Mouse (Mus musculus): ENCODE measurements around the gene Abhd14a. TPM values are rescaled to one million over a fixed set of nuclear protein-coding genes. Genes with fewer than 3 reads are reported as not detected.

Abhd14a gene
- polyA plus RNA-seq, 1 experiment from 2014 or later, result 51.7 TPM

GRCm38 (mm10) chr9:106467746-106468145 lies 20.3 kb upstream of the Abhd14a start:
- Histone ChIP-seq H3K9me3 (no peaks in the 10 kb centered on the region), H3K4me1 (replicated peaks) (peaks cover 40% of the 10 kb centered on the region), H3K27ac (no peak overlapping the region), H3K9ac (no peak overlapping the region), H3K27me3 (no peaks in the 10 kb centered on the region), H3K36me3 (peaks cover 18% of the 10 kb centered on the region), H3K4me3 (no peak overlapping the region), H3K4me2 (no peak overlapping the region)
- ATAC-seq (ENCODE audit: low FRiP score), result no peak
- WGBS, result 83% methylated on average over 7 of the region's 7 CpGs

DNA sequence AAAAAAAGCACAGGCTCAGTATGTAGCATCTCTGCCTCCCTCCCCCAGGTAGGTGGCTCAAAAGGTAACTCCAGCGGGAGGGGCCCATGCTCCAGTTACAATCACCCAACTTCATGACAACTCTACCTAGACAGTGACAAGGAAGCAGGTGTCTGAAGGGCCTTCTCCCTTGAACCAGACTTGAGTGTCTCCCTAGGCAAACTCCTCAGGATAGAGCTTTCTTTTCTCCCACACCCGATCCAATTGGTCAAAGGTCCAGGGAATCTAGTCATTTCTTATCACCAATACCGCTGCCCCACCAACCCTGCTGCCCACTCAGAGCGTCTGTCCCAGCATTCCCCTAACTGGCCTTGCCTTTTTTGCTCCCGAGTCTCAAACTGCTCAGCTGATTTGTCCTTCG lies 19.2 kb upstream of the Abhd14a start:
- Histone ChIP-seq H3K4me1 (replicated peaks) (peaks cover 33% of the 10 kb centered on the region), H3K9me3 (no peaks in the 10 kb centered on the region), H3K27ac (no peak overlapping the region), H3K4me3 (no peak overlapping the region), H3K9ac (no peak overlapping the region), H3K36me3 (peaks cover 28% of the 10 kb centered on the region), H3K27me3 (no peaks in the 10 kb centered on the region), H3K4me2 (no peak overlapping the region)
- no peak for ATAC-seq (ENCODE audit: low FRiP score)
- WGBS, result 89% methylated on average over 6 of the region's 6 CpGs

DNA sequence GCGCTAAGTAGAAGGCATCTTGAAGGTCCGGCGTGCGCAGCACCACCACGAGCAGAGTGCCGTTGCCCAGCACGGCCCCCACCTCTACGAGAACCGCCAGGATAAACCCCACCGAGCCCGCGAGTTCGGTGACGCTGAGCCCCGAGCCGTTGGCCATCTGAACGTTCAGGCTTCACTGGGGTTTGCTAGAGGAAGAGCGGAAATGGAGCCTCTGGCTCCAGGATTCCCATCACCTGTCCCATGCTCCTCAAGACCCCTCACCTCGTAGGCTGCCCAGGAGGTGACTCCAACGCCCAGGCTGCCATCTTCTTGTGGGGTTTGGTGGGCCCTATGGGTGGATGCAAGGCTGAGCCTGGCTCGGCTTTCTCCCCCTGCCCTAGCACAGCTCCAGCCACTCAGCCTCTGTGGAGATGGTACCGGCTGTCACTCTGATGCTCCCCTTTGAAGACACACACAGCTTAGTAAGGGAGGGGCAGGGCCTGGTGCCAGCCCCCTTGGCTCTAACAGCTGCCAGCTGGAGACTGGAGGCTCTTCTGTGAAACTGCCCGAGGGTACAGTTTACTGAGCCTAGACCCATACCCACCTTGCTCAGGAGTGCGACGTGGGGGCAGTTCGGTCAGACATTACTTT lies 18.2 kb upstream of the Abhd14a start, which contains the start of gene Gpr62:
Gene Gpr62 (minus strand): TSS at position 368 of the 630 bp plus-strand sequence.
- peak; percentile 50 for ATAC-seq (ENCODE audit: low FRiP score)
- 25% methylated on average over 26 of the region's 26 CpGs for WGBS
- peaks cover 38% of the 10 kb centered on the region for H3K36me3 ChIP-seq

GRCm38 (mm10) chr9:106464751-106465541 lies 17.5 kb upstream of the Abhd14a start:
- Histone ChIP-seq H3K27me3 (no peaks in the 10 kb centered on the region), H3K27ac (peak overlapping the region; percentile 88), H3K4me2 (peak overlapping the region; percentile 89), H3K4me1 (replicated peaks) (peaks cover 37% of the 10 kb centered on the region), H3K36me3 (peaks cover 45% of the 10 kb centered on the region), H3K9me3 (no peaks in the 10 kb centered on the region), H3K9ac (peak overlapping the region; percentile 82), H3K4me3 (peak overlapping the region; percentile 51)
- 2% methylated on average over 88 of the region's 99 CpGs for WGBS
- peak; percentile 80 for ATAC-seq (ENCODE audit: low FRiP score)

More for the DNA sequence above, 18.2 kb upstream of the Abhd14a start, which contains the start of gene Gpr62:
- peak within 1 kb of the TSS; percentile 51 for H3K4me3 ChIP-seq
- H3K27me3 ChIP-seq, result no peaks in the 10 kb centered on the region
- peak within 1 kb of the TSS; percentile 82 for H3K9ac ChIP-seq
- peaks cover 30% of the 10 kb centered on the region for H3K4me1 ChIP-seq (replicated peaks)
- H3K9me3 ChIP-seq, result no peaks in the 10 kb centered on the region
- H3K27ac ChIP-seq, result peak within 1 kb of the TSS; percentile 88
- H3K4me2 ChIP-seq, result peak within 1 kb of the TSS; percentile 89

- ATAC-seq (ENCODE audit: low FRiP score), result no peak
- Histone ChIP-seq H3K27me3 (no peaks in the 10 kb centered on the region), H3K4me2 (no peak overlapping the region), H3K4me1 (replicated peaks) (peaks cover 53% of the 10 kb centered on the region), H3K9ac (no peak overlapping the region), H3K27ac (no peak overlapping the region), H3K4me3 (no peak overlapping the region), H3K36me3 (peaks cover 47% of the 10 kb centered on the region), H3K9me3 (no peaks in the 10 kb centered on the region)
- 77% methylated on average over 21 of the region's 21 CpGs for WGBS
Measured at GRCm38 (mm10) chr9:106463122-106464063, 15.9 kb upstream of the Abhd14a start.

DNA sequence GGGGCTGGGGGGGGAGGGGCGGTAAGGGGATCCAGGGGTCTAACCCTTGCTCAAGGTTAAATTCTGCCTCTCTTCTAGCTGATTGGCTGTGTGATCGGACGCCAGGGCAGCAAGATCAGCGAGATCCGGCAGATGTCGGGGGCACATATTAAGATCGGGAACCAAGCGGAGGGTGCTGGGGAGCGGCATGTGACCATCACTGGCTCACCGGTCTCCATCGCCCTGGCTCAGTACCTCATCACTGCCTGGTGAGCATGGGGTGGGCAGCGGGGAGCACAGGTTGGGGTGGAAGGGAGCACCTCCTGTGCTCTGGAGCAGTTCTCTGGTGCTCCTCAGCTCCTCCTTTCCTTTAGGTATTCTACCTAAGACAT lies 14.9 kb upstream of the Abhd14a start:
- H3K27ac ChIP-seq, result no peak overlapping the region
- peaks cover 53% of the 10 kb centered on the region for H3K36me3 ChIP-seq
- no peaks in the 10 kb centered on the region for H3K9me3 ChIP-seq
- no peak for ATAC-seq (ENCODE audit: low FRiP score)
- no peak overlapping the region for H3K9ac ChIP-seq
- peaks cover 63% of the 10 kb centered on the region for H3K4me1 ChIP-seq (replicated peaks)
- no peaks in the 10 kb centered on the region for H3K27me3 ChIP-seq
- no peak overlapping the region for H3K4me2 ChIP-seq
- WGBS, result 95% methylated on average over 12 of the region's 12 CpGs
- H3K4me3 ChIP-seq, result no peak overlapping the region

- Histone ChIP-seq H3K27me3 (no peaks in the 10 kb centered on the region), H3K9me3 (no peaks in the 10 kb centered on the region), H3K9ac (no peak overlapping the region), H3K4me1 (replicated peaks) (peaks cover 69% of the 10 kb centered on the region), H3K4me3 (no peak overlapping the region), H3K4me2 (no peak overlapping the region), H3K27ac (no peak overlapping the region), H3K36me3 (peaks cover 55% of the 10 kb centered on the region)
- WGBS, result 84% methylated on average over 16 of the region's 16 CpGs
- ATAC-seq (ENCODE audit: low FRiP score), result no peak
Measured at GRCm38 (mm10) chr9:106461641-106462429, 14.4 kb upstream of the Abhd14a start.

GRCm38 (mm10) chr9:106461026-106461415 lies 13.5 kb upstream of the Abhd14a start:
- no peak overlapping the region for H3K4me3 ChIP-seq
- 94% methylated on average over 9 of the region's 9 CpGs for WGBS
- no peaks in the 10 kb centered on the region for H3K9me3 ChIP-seq
- no peak overlapping the region for H3K4me2 ChIP-seq
- peaks cover 74% of the 10 kb centered on the region for H3K4me1 ChIP-seq (replicated peaks)
- H3K27ac ChIP-seq, result no peak overlapping the region
- no peak overlapping the region for H3K9ac ChIP-seq
- no peak for ATAC-seq (ENCODE audit: low FRiP score)
- peaks cover 55% of the 10 kb centered on the region for H3K36me3 ChIP-seq
- no peaks in the 10 kb centered on the region for H3K27me3 ChIP-seq

DNA sequence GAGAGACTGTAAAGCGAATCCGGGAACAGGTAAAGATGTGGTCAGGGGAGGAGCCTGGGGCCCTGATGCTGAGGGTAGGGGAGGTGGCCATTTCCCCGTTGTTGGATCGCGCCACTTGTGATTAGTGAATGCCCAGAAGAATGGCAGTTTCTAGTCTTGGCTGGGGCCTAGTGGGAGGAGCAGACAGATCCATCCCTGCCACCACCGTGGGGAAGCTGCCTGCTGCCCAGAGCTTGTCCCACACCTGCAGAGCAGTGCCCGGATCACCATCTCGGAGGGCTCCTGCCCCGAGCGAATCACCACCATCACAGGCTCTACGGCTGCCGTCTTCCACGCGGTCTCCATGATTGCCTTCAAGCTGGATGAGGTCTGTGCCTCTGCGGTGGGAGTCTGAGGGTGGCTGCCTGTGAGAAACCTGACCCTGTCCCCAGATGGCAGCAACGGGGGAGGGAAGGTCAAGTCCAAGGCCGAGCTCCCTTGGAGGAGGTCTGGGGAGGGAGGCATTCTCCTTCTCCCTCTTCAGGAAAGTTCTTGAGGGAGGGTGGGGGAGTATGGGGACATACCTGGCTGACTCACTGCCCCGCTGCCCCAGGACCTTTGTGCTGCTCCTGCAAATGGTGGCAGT lies 13.0 kb upstream of the Abhd14a start:
- peaks cover 74% of the 10 kb centered on the region for H3K4me1 ChIP-seq (replicated peaks)

DNA sequence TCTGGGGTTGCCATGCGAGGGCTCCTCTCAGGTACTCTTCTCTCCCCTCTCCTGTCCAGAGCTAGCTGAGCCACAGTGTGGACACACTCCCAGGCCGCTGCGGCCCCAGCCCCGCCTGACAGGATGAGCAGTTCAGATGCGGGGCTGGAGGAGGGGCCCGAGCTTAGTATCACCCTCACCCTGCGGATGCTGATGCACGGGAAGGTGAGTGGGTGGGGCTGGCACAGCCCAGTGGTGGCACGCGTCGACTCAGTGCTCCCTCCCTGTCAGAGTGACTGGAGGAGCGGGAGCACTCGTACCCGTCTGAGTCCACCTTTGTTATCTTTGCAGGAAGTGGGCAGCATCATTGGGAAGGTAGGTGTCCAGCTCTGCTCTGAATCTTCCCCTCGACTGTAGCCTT lies 12.5 kb upstream of the Abhd14a start:
- Histone ChIP-seq H3K4me1 (replicated peaks) (peaks cover 74% of the 10 kb centered on the region), H3K27me3 (no peaks in the 10 kb centered on the region), H3K4me3 (no peak overlapping the region), H3K9ac (peak overlapping the region; percentile 46), H3K27ac (no peak overlapping the region), H3K36me3 (peaks cover 55% of the 10 kb centered on the region), H3K4me2 (no peak overlapping the region), H3K9me3 (no peaks in the 10 kb centered on the region)
- 81% methylated on average over 15 of the region's 15 CpGs for WGBS
- ATAC-seq (ENCODE audit: low FRiP score), result no peak

More for the DNA sequence above, 13.0 kb upstream of the Abhd14a start:
- Histone ChIP-seq H3K4me3 (no peak overlapping the region), H3K36me3 (peaks cover 55% of the 10 kb centered on the region), H3K27ac (no peak overlapping the region), H3K9me3 (no peaks in the 10 kb centered on the region), H3K27me3 (no peaks in the 10 kb centered on the region), H3K9ac (peak overlapping the region; percentile 46; the same call in 1 of the 2 replicates), H3K4me2 (no peak overlapping the region)
- 76% methylated on average over 18 of the region's 18 CpGs for WGBS
- no peak for ATAC-seq (ENCODE audit: low FRiP score)

DNA sequence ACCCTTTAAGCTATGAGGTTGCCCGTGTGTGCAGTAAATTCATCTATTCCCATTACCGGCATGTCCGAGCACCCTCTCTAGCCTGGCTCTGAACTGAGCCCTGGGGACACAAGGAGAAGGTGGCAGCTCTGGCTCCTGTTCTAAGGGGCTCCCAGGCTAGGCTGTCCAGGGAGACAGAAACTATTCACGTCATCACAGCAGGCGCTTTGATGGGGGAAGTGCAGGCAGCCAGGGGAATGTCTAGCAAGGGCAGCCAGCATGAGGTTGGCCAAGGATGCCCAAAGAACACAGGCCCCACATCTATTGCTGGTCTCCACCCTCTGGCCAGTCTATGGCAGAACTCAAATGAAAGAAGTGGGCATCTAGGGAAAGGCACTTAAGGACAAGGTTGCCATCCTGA lies 10.4 kb upstream of the Abhd14a start:
- H3K9ac ChIP-seq, result peak overlapping the region; percentile 94
- peaks cover 69% of the 10 kb centered on the region for H3K4me1 ChIP-seq (replicated peaks)
- 41% methylated on average over 5 of the region's 5 CpGs for WGBS

More for the DNA sequence above, 10.4 kb upstream of the Abhd14a start:
- Histone ChIP-seq H3K27me3 (no peaks in the 10 kb centered on the region), H3K9me3 (no peaks in the 10 kb centered on the region), H3K36me3 (peaks cover 37% of the 10 kb centered on the region), H3K27ac (peak overlapping the region; percentile 97), H3K4me3 (peak overlapping the region; percentile 79), H3K4me2 (peak overlapping the region; percentile 100)
- ATAC-seq (ENCODE audit: low FRiP score), result no peak

Data from hindbrain, embryonic 13.5 days (tissue).